Mouse (Mus musculus): ENCODE data around the gene Gba2. TPM values are rescaled to one million over a fixed set of nuclear protein-coding genes. Genes with fewer than 3 reads are reported as not detected.
"Not testable (repeated sequence)": the region's sequence is repeated elsewhere in the genome, so short reads cannot be mapped to it uniquely, and the experiment has no call there.

Gba2 gene
- polyA plus RNA-seq, 1 experiment from 2014 or later, result 24.2 TPM

DNA sequence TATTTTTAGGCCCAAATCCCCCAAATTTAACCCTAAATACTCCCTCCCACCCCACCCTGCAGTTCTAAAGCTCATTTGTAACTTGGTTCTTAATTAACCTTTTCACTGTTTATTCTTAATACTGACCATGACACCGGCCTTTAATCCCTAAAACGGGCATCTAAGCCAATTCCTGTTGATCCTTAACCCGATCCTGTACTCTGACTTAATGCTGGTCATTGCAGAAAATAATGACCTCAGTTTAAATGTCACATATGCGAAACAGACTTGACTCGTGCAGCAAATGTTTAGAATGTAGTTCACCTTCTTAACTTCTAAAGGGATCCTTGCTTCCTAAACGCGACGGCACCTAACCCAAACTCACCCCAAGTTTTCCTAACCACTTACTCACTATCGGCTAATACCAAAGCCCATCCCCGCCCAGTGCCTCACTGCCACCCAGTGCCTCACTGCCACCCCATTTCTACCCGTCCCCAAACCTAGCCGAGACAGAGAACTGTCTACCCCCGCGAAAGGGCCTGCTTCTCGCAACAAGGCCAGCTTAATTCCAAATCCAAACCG lies 17.2 kb downstream of the Gba2 start:
- H3K4me2 ChIP-seq, result peak overlapping the region; percentile 88
- peak overlapping the region; percentile 87 for H3K9ac ChIP-seq
- H3K36me3 ChIP-seq, result peaks cover 29% of the 10 kb centered on the region
- no peaks in the 10 kb centered on the region for H3K27me3 ChIP-seq
- H3K27ac ChIP-seq, result peak overlapping the region; percentile 96
- peaks cover 56% of the 10 kb centered on the region for H3K4me1 ChIP-seq
- no peaks in the 10 kb centered on the region for H3K9me3 ChIP-seq
- H3K4me3 ChIP-seq, result peak overlapping the region; percentile 62
- WGBS, result 2% methylated on average over 16 of the region's 16 CpGs
- 0 out of 2 replicates have a peak, but pooled peaks have one; percentile 4 for ATAC-seq (ENCODE audit: insufficient number of reproducible peaks, insufficient read depth, low FRiP score, low TSS enrichment, low read depth)

DNA sequence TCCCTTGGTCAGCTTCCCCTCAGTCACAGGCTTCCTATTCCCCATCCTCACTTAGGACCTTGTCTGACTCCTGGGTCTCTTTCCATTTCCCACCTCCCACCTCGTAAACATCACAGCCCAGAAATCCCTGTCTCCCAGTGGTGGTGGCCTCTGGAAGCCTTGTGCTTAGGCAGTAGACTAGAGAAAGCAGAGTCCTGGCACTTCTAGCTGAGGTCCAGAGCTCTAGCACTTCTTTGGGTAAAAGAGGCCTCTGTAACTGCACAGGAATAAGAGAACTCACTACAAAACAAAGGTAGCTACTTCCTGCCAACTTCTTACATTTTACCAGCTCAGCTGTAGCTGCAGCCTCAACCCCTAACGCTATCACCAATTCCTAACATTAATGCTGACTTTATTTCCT lies 17.7 kb downstream of the Gba2 start:
- peaks cover 56% of the 10 kb centered on the region for H3K4me1 ChIP-seq
- no peaks in the 10 kb centered on the region for H3K27me3 ChIP-seq
- peak overlapping the region; percentile 87 for H3K9ac ChIP-seq
- H3K4me3 ChIP-seq, result peak overlapping the region; percentile 62
- H3K9me3 ChIP-seq, result no peaks in the 10 kb centered on the region
- H3K36me3 ChIP-seq, result peaks cover 29% of the 10 kb centered on the region
- H3K27ac ChIP-seq, result 0 out of 2 replicates have a peak overlapping the region, but pooled peaks have one; percentile 96
- H3K4me2 ChIP-seq, result peak overlapping the region; percentile 88
- WGBS, result 22% methylated on average over 2 of the region's 2 CpGs
- ATAC-seq (ENCODE audit: insufficient number of reproducible peaks, insufficient read depth, low FRiP score, low TSS enrichment, low read depth), result no peak

GRCm38 (mm10) chr4:43560243-43560611 lies 18.4 kb downstream of the Gba2 start:
- Histone ChIP-seq H3K27ac (no peak overlapping the region), H3K4me3 (peak overlapping the region; percentile 62), H3K4me1 (peaks cover 56% of the 10 kb centered on the region), H3K9ac (peak overlapping the region; percentile 87), H3K36me3 (peaks cover 29% of the 10 kb centered on the region), H3K27me3 (no peaks in the 10 kb centered on the region), H3K4me2 (peak overlapping the region; percentile 88), H3K9me3 (no peaks in the 10 kb centered on the region)
- ATAC-seq (ENCODE audit: insufficient number of reproducible peaks, insufficient read depth, low FRiP score, low TSS enrichment, low read depth), result no peak
- WGBS, result 38% methylated on average over 6 of the region's 6 CpGs

DNA sequence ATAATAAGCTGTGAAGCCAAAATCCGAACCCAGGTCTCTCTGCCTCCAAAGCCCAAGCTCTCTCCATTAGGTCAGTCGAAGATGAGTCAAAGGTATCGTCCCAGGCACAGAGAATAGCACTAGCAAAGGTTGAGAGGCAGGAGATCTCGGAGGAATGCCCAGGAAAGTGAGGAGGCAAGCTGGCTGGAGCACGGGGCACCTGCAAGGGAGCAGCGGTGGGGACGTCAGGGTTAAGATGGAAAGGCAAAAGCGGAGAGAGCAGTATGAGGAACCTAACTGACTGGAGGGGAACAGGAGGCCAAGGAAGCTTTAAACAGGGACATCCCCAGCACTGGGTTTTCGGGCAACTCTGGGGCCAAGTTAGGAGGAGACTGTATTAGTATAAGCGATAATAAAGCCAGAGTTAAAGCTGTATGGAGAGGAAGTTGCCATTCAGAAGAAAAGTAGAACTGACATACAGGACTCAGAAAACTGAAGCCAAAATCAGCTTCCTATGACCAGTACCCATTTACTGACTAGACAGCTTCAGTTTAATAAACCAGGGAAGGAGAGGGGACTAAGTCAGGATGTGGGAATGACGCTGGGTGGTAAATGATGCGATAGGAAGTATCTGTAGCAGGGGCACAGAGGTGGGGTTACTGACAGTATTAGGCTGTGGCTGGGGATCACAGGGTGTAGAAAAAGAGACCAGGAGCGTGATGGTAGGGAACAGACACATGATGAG lies 19.0 kb downstream of the Gba2 start:
- H3K27ac ChIP-seq, result peak overlapping the region; percentile 82
- H3K9ac ChIP-seq, result peak overlapping the region; percentile 87
- 66% methylated on average over 13 of the region's 13 CpGs for WGBS
- H3K4me3 ChIP-seq, result peak overlapping the region; percentile 62
- peaks cover 29% of the 10 kb centered on the region for H3K36me3 ChIP-seq
- H3K9me3 ChIP-seq, result no peaks in the 10 kb centered on the region
- ATAC-seq (ENCODE audit: insufficient number of reproducible peaks, insufficient read depth, low FRiP score, low TSS enrichment, low read depth), result no peak
- H3K4me1 ChIP-seq, result peaks cover 56% of the 10 kb centered on the region
- H3K27me3 ChIP-seq, result no peaks in the 10 kb centered on the region
- peak overlapping the region; percentile 88 for H3K4me2 ChIP-seq

DNA sequence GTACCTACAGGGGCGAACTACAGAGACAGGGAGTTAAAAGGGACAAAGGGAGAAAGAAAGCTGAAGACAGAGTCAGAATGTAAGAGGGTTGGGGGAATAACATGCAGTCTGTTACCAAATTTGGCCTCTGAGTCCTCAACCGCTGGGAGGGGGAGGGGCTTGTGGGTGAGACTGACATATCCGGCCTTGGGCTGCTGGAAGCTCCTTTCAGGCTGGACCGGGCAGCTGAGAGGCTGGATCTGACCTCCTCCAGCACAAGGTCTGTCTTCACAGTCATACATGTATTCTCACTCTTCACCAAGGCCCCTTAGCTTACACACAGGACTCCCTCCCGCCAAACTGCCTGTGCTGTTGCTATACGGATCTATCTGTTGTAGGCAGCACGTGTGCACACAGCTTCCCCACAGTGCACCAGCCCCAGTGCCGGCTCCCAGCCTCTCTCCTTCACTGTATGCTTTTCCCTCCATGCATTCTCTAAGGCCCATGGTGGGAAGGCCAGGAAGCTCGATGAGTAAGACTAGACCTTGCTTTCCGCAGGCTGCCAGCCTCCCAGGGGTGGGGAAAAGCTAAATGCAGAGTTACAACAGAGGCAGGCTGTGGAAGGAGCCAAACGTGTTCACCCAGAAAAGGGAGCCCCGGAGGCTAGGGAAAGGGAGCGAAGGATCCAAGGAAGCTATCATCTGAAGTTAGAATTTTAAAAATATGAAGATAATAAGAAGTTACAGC lies 19.9 kb downstream of the Gba2 start:
- ATAC-seq (ENCODE audit: insufficient number of reproducible peaks, insufficient read depth, low FRiP score, low TSS enrichment, low read depth), result no peak
- H3K9ac ChIP-seq, result peak overlapping the region; percentile 72
- H3K4me2 ChIP-seq, result peak overlapping the region; percentile 88
- 10% methylated on average over 13 of the region's 13 CpGs for WGBS
- H3K27me3 ChIP-seq, result no peaks in the 10 kb centered on the region
- H3K36me3 ChIP-seq, result peaks cover 37% of the 10 kb centered on the region
- H3K4me3 ChIP-seq, result peak overlapping the region; percentile 28
- no peaks in the 10 kb centered on the region for H3K9me3 ChIP-seq
- peaks cover 51% of the 10 kb centered on the region for H3K4me1 ChIP-seq
- peak overlapping the region; percentile 82 for H3K27ac ChIP-seq

- H3K4me1 ChIP-seq, result peaks cover 44% of the 10 kb centered on the region
- peak overlapping the region; percentile 82 for H3K27ac ChIP-seq
- H3K4me2 ChIP-seq, result peak overlapping the region; percentile 88
- 24% methylated on average over 5 of the region's 5 CpGs for WGBS
- H3K36me3 ChIP-seq, result peaks cover 43% of the 10 kb centered on the region
- H3K4me3 ChIP-seq, result peak overlapping the region; percentile 28
- no peaks in the 10 kb centered on the region for H3K9me3 ChIP-seq
- ATAC-seq (ENCODE audit: insufficient number of reproducible peaks, insufficient read depth, low FRiP score, low TSS enrichment, low read depth), result no peak
- H3K9ac ChIP-seq, result peak overlapping the region; percentile 72
- H3K27me3 ChIP-seq, result no peaks in the 10 kb centered on the region
Measured at GRCm38 (mm10) chr4:43558028-43558630, 20.5 kb downstream of the Gba2 start.

GRCm38 (mm10) chr4:43555926-43556325 lies 22.7 kb downstream of the Gba2 start:
- Histone ChIP-seq H3K36me3 (peaks cover 65% of the 10 kb centered on the region), H3K9ac (no peak overlapping the region), H3K27ac (no peak overlapping the region), H3K9me3 (peaks cover 4% of the 10 kb centered on the region; the same call in 1 of the 2 replicates), H3K4me1 (peaks cover 40% of the 10 kb centered on the region), H3K4me2 (no peak overlapping the region), H3K4me3 (no peak overlapping the region), H3K27me3 (no peaks in the 10 kb centered on the region)
- whole genome bisulfite sequencing, result 95% methylated on average over 7 of the region's 7 CpGs
- no peak for ATAC-seq (ENCODE audit: insufficient number of reproducible peaks, insufficient read depth, low FRiP score, low TSS enrichment, low read depth)

GRCm38 (mm10) chr4:43553891-43554290 lies 24.8 kb downstream of the Gba2 start:
- Histone ChIP-seq H3K27me3 (no peaks in the 10 kb centered on the region), H3K27ac (no peak overlapping the region), H3K9me3 (peaks cover 4% of the 10 kb centered on the region; the same call in 1 of the 2 replicates), H3K4me1 (peaks cover 19% of the 10 kb centered on the region), H3K4me2 (no peak overlapping the region), H3K36me3 (peaks cover 86% of the 10 kb centered on the region), H3K4me3 (no peak overlapping the region), H3K9ac (no peak overlapping the region)
- no peak for ATAC-seq (ENCODE audit: insufficient number of reproducible peaks, insufficient read depth, low FRiP score, low TSS enrichment, low read depth)

DNA sequence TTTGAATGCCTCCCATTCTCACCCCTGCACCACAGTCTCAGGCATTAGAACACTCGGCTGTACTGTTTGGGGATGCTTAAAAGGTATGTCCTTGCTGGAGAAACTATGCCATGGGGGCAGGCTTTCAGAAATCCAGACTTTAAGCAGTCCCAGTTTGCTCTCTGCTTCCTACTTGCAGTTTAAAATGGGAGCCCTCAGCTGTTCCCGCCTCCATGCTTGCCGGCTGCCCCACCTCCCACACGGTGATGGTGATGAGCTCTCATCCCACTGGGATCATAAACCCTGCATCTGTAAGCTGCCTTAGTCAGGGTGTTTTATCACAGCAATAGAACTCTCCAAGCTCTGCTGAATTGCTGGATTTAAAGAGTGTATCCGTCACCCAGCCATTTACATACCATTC lies 26.2 kb downstream of the Gba2 start:
- peaks cover 5% of the 10 kb centered on the region for H3K4me1 ChIP-seq
- H3K27me3 ChIP-seq, result no peaks in the 10 kb centered on the region
- no peak for ATAC-seq (ENCODE audit: insufficient number of reproducible peaks, insufficient read depth, low FRiP score, low TSS enrichment, low read depth)
- H3K4me3 ChIP-seq, result no peak overlapping the region
- WGBS, result 98% methylated on average over 5 of the region's 5 CpGs
- H3K27ac ChIP-seq, result no peak overlapping the region
- H3K4me2 ChIP-seq, result no peak overlapping the region
- no peak overlapping the region for H3K9ac ChIP-seq
- peaks cover 4% of the 10 kb centered on the region; the same call in 1 of the 2 replicates for H3K9me3 ChIP-seq
- H3K36me3 ChIP-seq, result peaks cover 98% of the 10 kb centered on the region

GRCm38 (mm10) chr4:43551854-43552253 lies 26.8 kb downstream of the Gba2 start:
- 88% methylated on average over 6 of the region's 6 CpGs for WGBS
- peaks cover 98% of the 10 kb centered on the region for H3K36me3 ChIP-seq
- ATAC-seq (ENCODE audit: insufficient number of reproducible peaks, insufficient read depth, low FRiP score, low TSS enrichment, low read depth); H3K4me2 ChIP-seq; H3K9me3 ChIP-seq; H3K4me3 ChIP-seq; H3K4me1 ChIP-seq; H3K9ac ChIP-seq; H3K27ac ChIP-seq; H3K27me3 ChIP-seq: not testable (repeated sequence)

GRCm38 (mm10) chr4:43549055-43549454 lies 29.6 kb downstream of the Gba2 start:
- ATAC-seq (ENCODE audit: insufficient number of reproducible peaks, insufficient read depth, low FRiP score, low TSS enrichment, low read depth), result no peak
- WGBS, result 91% methylated on average over 12 of the region's 12 CpGs
- Histone ChIP-seq H3K27ac (no peak overlapping the region), H3K9ac (no peak overlapping the region), H3K9me3 (peaks cover 4% of the 10 kb centered on the region; the same call in 1 of the 2 replicates), H3K36me3 (peaks cover 100% of the 10 kb centered on the region), H3K4me1 (no peaks in the 10 kb centered on the region), H3K27me3 (no peaks in the 10 kb centered on the region), H3K4me3 (no peak overlapping the region), H3K4me2 (no peak overlapping the region)

Measured in embryonic facial prominence, embryonic 13.5 days (tissue).